Mouse (Mus musculus) testis, adult 2 months (tissue): ENCODE data around the gene Uqcc1. TPM values are rescaled to one million over a fixed set of nuclear protein-coding genes. Genes with fewer than 3 reads are reported as not detected.
"Not testable (repeated sequence)": the region's sequence is repeated elsewhere in the genome, so short reads cannot be mapped to it uniquely, and the experiment has no call there.

ENCODE experiments used
- H3K27ac ChIP-seq: fragments of 200-500 bp; 2 replicates; pipeline ENCODE4 v1.5.1; 2012; ENCODE audit warnings: low read depth, low read length; ENCODE audit not compliant: control insufficient read depth, insufficient read depth
- H3K27me3 ChIP-seq: fragments of 200-500 bp; 2 replicates; pipeline ENCODE4 v1.6.1; 2012; ENCODE audit warnings: mild to moderate bottlenecking, low read length, moderate library complexity; ENCODE audit not compliant: control insufficient read depth, insufficient read depth
- H3K36me3 ChIP-seq: fragments of 200-500 bp; 2 replicates; pipeline ENCODE4 v1.6.1; 2012; ENCODE audit warnings: mild to moderate bottlenecking, low read length; ENCODE audit not compliant: control insufficient read depth, insufficient read depth
- H3K4me1 ChIP-seq: fragments of 200-500 bp; 2 replicates; pipeline ENCODE4 v1.6.1; 2012; ENCODE audit warnings: low read length; ENCODE audit not compliant: control insufficient read depth, insufficient read depth
- H3K4me3 ChIP-seq: fragments of 200-500 bp; 2 replicates; pipeline ENCODE4 v1.5.1; 2012; ENCODE audit warnings: low read depth, mild to moderate bottlenecking, low read length, moderate library complexity, mixed read lengths; ENCODE audit not compliant: control insufficient read depth
- CTCF ChIP-seq: fragments of 200-500 bp; IDR thresholded peaks from 2 replicates; pipeline ENCODE4 v1.5.1; 2012; ENCODE audit warnings: low read depth, mild to moderate bottlenecking, inconsistent platforms, low read length, moderate library complexity; ENCODE audit not compliant: control insufficient read depth, insufficient read depth, insufficient replicate concordance
- POLR2A ChIP-seq: fragments of 200-500 bp; IDR thresholded peaks from 2 replicates; pipeline ENCODE4 v1.6.1; 2012; ENCODE audit warnings: low read depth, mild to moderate bottlenecking, inconsistent platforms, low read length, moderate library complexity; ENCODE audit not compliant: control insufficient read depth
- polyA plus RNA-seq: library from polyadenylated mRNA; depleted of rRNA; stranded (reverse); fragments of >200 nt; gene quantifications from 2 replicates; pipeline ENCODE4 v1.2.3, GENCODE M21; 2012

Uqcc1 gene
- polyA plus RNA-seq, 1 experiment: 48.6 TPM

DNA sequence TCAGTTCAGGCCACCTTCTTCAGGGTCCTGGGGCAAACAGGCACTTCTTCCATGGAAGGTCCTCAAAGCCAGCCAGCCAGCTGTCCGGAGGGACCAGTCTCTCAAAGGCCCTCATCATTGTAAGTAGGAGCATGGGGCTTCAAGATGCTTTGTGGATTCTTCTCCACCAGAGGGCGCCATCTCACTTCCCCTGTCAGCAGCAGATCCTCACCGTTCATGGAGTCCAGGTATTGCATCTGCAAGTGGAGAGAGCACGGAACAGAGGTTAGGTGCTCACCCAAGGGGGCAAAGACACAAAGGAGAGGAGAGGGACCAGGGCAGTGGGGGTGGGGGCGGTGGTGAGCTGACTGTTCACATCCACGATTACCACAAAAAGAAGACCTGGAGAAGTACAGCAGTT lies 81.8 kb downstream of the Uqcc1 start:
- Histone ChIP-seq H3K4me3 (no peak overlapping the region), H3K27me3 (no peaks in the 10 kb centered on the region), H3K4me1 (no peaks in the 10 kb centered on the region), H3K36me3 (no peaks in the 10 kb centered on the region; the same call in 1 of the 2 replicates), H3K27ac (no peak overlapping the region)
- no peak for TF ChIP-seq POLR2A
- TF ChIP-seq CTCF: peak; percentile 80; the same call in 1 of the 2 replicates

DNA sequence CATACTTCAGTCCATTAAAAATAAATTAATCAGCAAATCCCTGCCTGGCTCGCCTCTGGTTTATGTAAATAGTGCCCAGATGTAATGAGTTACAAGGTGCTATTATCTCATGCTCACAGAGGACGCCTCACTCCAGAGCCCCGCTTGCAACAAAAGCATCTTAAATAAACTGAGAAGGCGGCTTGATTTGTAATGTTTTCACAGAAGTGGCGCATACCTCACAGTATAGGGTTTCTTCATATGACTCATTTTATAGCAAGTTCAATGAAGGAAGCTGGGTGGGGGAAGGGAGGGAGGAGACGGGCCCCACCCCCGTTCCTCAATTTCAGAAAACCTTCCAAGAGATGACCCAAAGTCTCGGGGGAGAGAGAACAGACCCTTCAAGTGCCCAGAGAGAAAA lies 83.2 kb downstream of the Uqcc1 start:
- Histone ChIP-seq H3K4me3 (no peak overlapping the region), H3K27ac (no peak overlapping the region), H3K4me1 (no peaks in the 10 kb centered on the region), H3K27me3 (no peaks in the 10 kb centered on the region), H3K36me3 (no peaks in the 10 kb centered on the region; the same call in 1 of the 2 replicates)
- no peak for TF ChIP-seq CTCF
- TF ChIP-seq POLR2A: no peak

DNA sequence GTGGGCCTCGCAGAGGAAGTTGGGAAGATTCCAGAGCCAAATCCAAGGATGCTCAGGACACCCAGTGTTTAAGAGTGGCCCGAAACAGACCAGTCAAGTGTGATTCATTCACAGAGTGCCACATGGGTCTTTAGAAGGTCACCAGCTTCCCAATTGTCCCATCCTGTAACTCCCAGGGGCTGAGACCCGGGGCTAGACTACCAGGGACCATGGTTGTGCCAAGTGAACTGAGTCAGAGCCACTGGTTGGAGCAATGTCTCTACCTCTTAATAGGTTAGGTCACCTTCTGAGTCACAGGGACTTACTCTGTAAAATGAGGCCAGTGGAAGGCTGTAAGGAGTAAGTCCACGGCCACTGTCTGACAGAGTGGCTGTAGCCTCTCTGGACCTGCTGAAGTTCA lies 91.1 kb downstream of the Uqcc1 start:
- Histone ChIP-seq H3K27me3 (no peaks in the 10 kb centered on the region), H3K4me1 (no peaks in the 10 kb centered on the region; the same call in 1 of the 2 replicates), H3K4me3 (no peak overlapping the region), H3K36me3 (no peaks in the 10 kb centered on the region), H3K27ac (no peak overlapping the region)
- TF ChIP-seq CTCF (no peak), POLR2A (no peak)

DNA sequence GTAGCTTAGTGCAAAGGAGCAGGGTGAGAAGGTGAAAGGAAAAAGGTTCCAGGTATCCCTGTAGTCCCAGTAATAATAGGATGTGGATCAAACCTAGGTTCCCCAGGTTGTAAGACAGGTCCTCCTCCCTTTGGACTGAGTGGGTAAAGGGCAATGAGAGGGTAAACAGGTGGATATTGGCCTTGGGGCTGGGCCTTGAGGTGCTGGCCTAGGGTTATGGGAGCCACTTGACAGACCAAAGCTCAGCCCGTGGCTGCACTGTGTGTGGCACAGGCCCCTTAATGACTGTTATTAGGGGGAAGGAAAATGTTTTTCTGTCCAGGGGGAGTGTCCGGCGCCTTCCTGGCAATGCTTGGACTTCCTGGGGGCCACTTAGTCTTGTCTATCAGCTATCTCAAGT lies 92.1 kb downstream of the Uqcc1 start:
- TF ChIP-seq CTCF: no peak
- TF ChIP-seq POLR2A: no peak
- H3K4me1 ChIP-seq: no peaks in the 10 kb centered on the region; the same call in 1 of the 2 replicates
- H3K27ac ChIP-seq: no peak overlapping the region
- no peak overlapping the region for H3K4me3 ChIP-seq
- no peaks in the 10 kb centered on the region for H3K27me3 ChIP-seq
- H3K36me3 ChIP-seq: no peaks in the 10 kb centered on the region

DNA sequence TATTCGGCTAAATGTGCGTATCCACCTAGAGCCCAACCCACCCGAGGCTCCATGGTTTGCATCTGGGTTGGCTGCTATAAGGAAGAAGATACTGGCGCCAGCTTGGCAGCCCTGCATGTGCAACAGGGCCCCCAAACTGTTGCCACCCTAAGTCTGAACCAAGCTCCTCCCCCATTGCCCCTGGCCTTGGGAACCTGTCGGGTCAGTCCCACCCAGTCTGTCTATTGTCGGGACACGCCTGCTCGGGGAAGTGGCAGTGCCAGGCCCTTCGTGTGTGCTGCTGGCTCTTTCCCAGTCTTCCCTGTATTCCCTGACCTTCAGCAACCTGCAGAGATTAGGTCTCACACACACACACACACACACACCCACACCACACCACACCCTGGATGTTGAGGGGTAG lies 95.4 kb downstream of the Uqcc1 start, which contains the start of gene Fam83c:
Gene Fam83c (minus strand): TSS at position 123 of the 400 bp plus-strand sequence.
- no peaks in the 10 kb centered on the region; the same call in 1 of the 2 replicates for H3K4me1 ChIP-seq
- H3K27ac ChIP-seq: no peak within 1 kb of the TSS
- no peaks in the 10 kb centered on the region for H3K36me3 ChIP-seq
- no peaks in the 10 kb centered on the region for H3K27me3 ChIP-seq
- H3K4me3 ChIP-seq: no peak within 1 kb of the TSS
- TF ChIP-seq CTCF: no peak
- no peak for TF ChIP-seq POLR2A

DNA sequence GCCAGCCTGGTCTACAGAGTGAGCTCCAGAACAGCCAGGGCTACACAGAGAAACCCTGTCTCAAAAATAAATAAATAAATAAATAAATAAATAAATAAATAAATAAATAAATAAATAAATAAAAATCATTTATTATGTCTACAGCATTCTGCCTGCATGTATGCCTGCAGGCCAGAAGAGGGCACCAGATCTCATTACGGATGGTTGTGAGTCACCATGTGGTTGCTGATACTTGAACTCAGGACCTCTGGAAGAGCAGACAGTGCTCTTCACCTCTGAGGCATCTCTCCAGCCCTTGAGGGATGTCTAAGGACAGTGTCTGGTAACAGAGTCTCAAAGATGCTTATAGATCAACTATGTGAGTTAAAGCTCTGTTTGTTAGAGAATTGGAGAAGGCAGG lies 98.0 kb downstream of the Uqcc1 start:
- H3K27me3 ChIP-seq, H3K4me3 ChIP-seq, H3K27ac ChIP-seq, H3K36me3 ChIP-seq, H3K4me1 ChIP-seq: not testable (repeated sequence)

DNA sequence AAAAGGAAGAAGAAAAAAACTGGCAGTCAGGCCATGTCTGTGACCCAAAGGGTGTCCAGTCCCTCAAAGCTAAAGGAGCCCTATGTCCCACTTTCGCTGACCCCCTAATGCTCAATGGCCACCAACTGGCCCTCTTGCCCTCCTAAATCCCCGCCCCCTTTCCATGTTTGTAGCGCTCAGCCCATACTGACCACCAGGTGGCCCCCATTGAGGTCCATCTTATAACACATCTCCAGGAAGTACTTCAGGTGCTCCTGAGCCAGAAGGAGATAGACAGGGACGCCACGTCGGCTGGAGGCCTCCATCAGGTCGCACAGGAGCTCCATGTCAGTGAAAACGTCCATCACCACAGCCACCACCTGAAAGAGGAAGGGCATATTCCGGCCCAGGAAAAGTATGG lies 98.8 kb downstream of the Uqcc1 start:
- no peak overlapping the region for H3K27ac ChIP-seq
- H3K36me3 ChIP-seq: no peaks in the 10 kb centered on the region
- TF ChIP-seq CTCF (no peak), POLR2A (no peak)
- H3K4me1 ChIP-seq: no peaks in the 10 kb centered on the region; the same call in none of the 2 replicates
- no peak overlapping the region for H3K4me3 ChIP-seq
- no peaks in the 10 kb centered on the region for H3K27me3 ChIP-seq

DNA sequence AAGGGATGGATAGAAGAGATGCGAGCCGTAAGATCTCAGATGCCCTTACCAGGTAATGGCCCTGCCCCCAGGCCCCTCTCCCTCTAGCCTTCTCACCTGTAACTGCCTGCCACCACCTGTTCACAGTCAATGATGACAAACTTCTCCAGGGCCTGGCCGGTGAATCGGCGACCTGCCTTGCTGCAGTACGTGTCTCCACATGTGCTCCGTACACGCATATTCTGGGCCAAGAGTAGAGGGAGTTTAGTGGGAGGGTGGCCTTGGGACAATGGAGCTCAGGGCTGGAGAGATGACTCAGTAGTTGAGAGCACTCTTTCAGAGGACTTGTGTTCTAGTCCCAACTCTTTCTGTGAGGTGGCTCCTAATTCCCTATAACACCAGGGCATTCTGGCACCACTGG lies 99.3 kb downstream of the Uqcc1 start:
- no peak overlapping the region for H3K4me3 ChIP-seq
- no peak overlapping the region for H3K27ac ChIP-seq
- TF ChIP-seq POLR2A (no peak), CTCF (no peak)
- H3K4me1 ChIP-seq: peaks cover under 1% of the 10 kb centered on the region
- no peaks in the 10 kb centered on the region for H3K36me3 ChIP-seq
- no peaks in the 10 kb centered on the region for H3K27me3 ChIP-seq
